In genomic region chr3:42074532-42075287, GRCm38 (mm10) we compare ENCODE assay signal across 8 mouse cellular contexts.
DNase-seq lines count a peak whose midpoint lies in the region; ATAC-seq lines count a peak whose summit lies in the region.

No protein-coding gene starts in this region.

- no peak overlapping the region for H3K4me3 ChIP-seq in forebrain, embryonic 13.5 days

- no peaks in the 10 kb centered on the region for H3K27me3 ChIP-seq in forebrain, embryonic 13.5 days

- no peak overlapping the region for H3K27ac ChIP-seq in forebrain, embryonic 13.5 days

- no peaks in the 10 kb centered on the region for H3K4me1 ChIP-seq in forebrain, embryonic 13.5 days

- no peak overlapping the region for H3K4me2 ChIP-seq in forebrain, embryonic 13.5 days

- ATAC-seq in forebrain, embryonic 13.5 days = peak; percentile 83
- ATAC-seq in activated CD4-positive, CD25-positive, alpha-beta regulatory T cell, adult 4 months = no peak

- no peaks in the 10 kb centered on the region for H3K9me3 ChIP-seq in forebrain, embryonic 13.5 days (replicated peaks)

- 47% methylated on average over 11 of the region's 11 CpGs for WGBS in forebrain, embryonic 13.5 days
- 23% methylated on average over 11 of the region's 11 CpGs for WGBS in large intestine, adult 2 months

- peak; percentile 36 for DNase-seq in adrenal gland, postnatal 10 days
- no peak for DNase-seq in adrenal gland, adult 8-10 months
- peak; percentile 15 for DNase-seq in ovary, postnatal 14 days (ENCODE audit: low spot score)
- no peak for DNase-seq in ovary, postnatal 10 days (ENCODE audit: low spot score)
- peak; percentile 6 for DNase-seq in large intestine, adult 2 months (ENCODE audit: low read depth, low spot score)
- DNase-seq in neural tube, embryonic 10.5 days (ENCODE audit: extremely low spot score, low spot score) = peak; percentile 47

- H3K36me3 ChIP-seq in forebrain, embryonic 13.5 days (ENCODE audit: poor library complexity, severe bottlenecking) = no peaks in the 10 kb centered on the region

- H3K9ac ChIP-seq in forebrain, embryonic 13.5 days = no peak overlapping the region

Comparison
In these comparisons a context has a peak if more than half of its experiments do, and no peak if none do; other contexts are left out.
1. DNase-seq: peak in adrenal gland, postnatal 10 days (single experiment), ovary, postnatal 14 days (single experiment), large intestine, adult 2 months (single experiment) and neural tube, embryonic 10.5 days (single experiment); none in adrenal gland, adult 8-10 months (single experiment) and ovary, postnatal 10 days (single experiment).